Mouse (Mus musculus) heart, postnatal 36 days (tissue): Measurements from ENCODE around the gene Gm19345. TPM values are rescaled to one million over a fixed set of nuclear protein-coding genes. Genes with fewer than 3 reads are reported as not detected.

Experiments
- DNase-seq, 2 experiments: peaks; one replicate each; pipeline ENCODE4 v3.0.0; 2021 to 2022
- intact Hi-C: fragments of 180-260 bp; cut with DNase I; formaldehyde crosslinking; loops from one replicate; pipeline ENCODE4 v1.15.1; 2025
- total RNA-seq, 2 experiments: library from RNA; stranded (reverse); gene quantifications; 2 replicates each; pipeline ENCODE4 v1.2.3; 2021

Gene Gm19345
- total RNA-seq: not detected

- intact Hi-C loops: no loop called here
- no peak for DNase-seq
Measured at GRCm38 (mm10) chr7:19851858-19852570, at the start of gene Gm19345. Gene Gm19345, plus strand, starts transcription at chr7:19852003.

GRCm38 (mm10) chr7:19802995-19803394 is 48.8 kb upstream of the Gm19345 start:
- intact Hi-C loops: loop anchor here (1.0 to 5.0 kb wide), 3 partner anchors 40 to 134 kb away; no protein-coding TSS in a partner anchor
- DNase-seq: peak; percentile 82 to 90

- intact Hi-C loops: no loop called here
- no peak for DNase-seq
Measured at GRCm38 (mm10) chr7:19806356-19806969, 45.3 kb upstream of the Gm19345 start.

- no peak for DNase-seq
Measured at GRCm38 (mm10) chr7:19809369-19809768, 42.4 kb upstream of the Gm19345 start.

DNA sequence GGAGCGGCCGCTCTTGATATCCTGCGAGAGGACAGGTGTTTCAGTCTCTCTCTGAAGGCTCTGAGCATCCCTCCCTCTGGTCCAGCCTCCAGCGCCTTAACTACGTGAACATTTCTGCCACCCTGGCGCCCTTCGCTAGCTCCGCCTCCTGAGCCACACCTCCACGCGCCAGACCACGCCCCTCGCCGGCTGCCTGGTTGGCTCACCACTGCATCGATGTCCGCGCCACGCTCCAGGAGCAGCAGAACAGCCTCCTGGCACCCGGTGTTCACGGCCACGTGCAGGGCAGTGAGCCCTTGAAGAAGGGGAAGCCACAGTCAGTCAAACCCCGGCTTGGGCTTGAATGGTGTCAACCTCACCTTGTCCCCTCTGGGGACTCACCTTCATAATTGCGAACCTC is 40.7 kb upstream of the Gm19345 start:
- DNase-seq: peak in 1 of 2 experiments; percentile 34
- intact Hi-C loops: no loop called here

More at GRCm38 (mm10) chr7:19809369-19809768, 42.4 kb upstream of the Gm19345 start:
- intact Hi-C loops: no loop called here

- DNase-seq: no peak
- intact Hi-C loops: no loop called here
Measured at GRCm38 (mm10) chr7:19813161-19813560, 38.6 kb upstream of the Gm19345 start.

GRCm38 (mm10) chr7:19813579-19814122 is 38.2 kb upstream of the Gm19345 start:
- no peak for DNase-seq
- intact Hi-C loops: no loop called here

DNA sequence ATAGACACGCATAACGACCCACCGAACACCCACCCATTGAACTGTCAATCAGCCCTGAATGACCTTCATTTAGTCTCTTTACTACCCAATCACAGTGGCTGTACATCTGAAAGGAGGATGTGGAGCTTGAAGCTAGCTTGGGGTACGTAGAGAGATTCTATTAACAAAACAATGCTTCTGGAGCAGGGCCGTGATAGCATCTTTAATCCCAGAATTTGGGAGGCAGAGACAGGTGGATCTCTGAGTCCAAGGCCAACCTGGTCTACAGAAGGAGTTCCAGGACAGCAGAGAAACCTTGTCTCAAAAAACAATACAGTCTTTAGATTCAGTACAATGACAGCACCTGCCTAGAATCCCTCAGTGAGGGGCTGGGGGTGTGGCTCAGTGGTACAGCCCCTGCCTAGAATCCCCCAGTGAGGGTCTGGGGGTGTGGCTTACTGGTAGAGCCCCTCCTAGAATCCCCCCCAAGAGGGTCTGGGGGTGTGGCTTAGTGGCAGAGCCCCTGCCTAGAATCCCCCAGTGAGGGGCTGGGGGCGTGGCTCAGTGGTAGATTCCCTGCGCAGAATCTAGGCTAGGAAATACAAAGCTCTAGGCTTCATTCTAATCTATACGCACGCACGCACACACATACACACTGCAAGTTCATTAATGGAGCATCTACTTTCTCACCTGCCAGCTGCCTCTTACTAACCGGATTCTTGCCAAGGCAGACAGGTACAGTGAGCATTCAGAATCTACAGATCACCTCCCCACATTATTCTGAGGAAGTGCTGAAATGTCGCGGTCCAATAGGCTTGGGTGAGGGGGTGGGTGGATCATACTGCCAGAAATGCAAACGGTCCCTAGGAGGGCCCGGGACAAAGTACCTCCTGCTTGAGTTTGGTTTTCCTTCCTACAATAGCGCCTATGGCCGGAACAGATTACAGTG is 36.2 kb upstream of the Gm19345 start:
- no peak for DNase-seq
- intact Hi-C loops: no loop called here

DNA sequence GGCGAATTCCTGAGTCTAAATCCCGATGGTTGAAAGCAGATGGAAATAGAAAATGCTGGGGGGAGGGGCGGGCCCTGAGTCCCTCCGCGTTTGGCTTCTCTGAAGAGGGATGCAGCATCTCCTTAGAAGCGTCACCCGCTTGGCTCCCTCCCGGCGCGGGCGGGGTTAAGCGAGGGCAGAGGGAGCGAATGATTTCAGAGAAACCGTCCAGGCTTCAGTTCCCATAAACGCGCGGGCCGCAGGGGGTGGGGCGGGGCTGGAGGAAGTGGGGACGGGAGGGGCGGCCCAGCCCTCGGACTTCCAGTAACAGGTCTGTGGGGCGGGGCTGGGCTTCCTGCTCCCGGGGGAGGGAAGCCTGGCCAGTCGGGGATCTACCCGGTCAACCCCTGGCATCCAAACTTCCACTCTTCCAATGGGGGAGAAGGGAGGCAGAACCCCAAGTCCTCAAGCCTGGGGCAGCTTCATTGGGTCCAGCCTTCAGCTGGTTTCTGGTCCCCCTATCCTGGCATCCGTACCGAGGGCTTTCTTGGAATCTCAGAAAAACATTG is 35.5 kb upstream of the Gm19345 start:
- intact Hi-C loops: no loop called here
- DNase-seq: peak; percentile 85 to 86

- intact Hi-C loops: no loop called here
Measured at GRCm38 (mm10) chr7:19817382-19818105, 34.3 kb upstream of the Gm19345 start.

DNA sequence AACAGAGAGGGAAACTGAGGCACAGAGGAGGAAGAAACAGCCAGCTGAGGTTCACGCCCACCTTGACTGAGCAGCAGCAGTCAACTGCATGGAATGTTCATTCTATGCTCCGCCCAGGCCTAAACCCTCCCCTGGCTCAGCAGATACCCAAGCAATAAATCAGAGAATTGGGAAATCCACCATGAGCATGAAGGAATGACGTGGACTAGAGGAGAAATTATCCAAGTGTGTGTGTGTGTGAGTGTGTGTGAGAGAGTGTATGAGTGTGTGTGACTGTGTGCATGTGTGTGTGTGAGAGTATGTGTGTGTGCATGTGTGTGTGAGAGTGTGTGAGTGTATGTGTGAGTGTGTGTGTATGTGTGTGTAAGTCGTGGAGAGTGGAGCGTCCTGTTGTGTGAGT is 33.4 kb upstream of the Gm19345 start:
- intact Hi-C loops: no loop called here
- no peak for DNase-seq

More at GRCm38 (mm10) chr7:19817382-19818105, 34.3 kb upstream of the Gm19345 start:
- DNase-seq: peak; percentile 56 to 57

DNA sequence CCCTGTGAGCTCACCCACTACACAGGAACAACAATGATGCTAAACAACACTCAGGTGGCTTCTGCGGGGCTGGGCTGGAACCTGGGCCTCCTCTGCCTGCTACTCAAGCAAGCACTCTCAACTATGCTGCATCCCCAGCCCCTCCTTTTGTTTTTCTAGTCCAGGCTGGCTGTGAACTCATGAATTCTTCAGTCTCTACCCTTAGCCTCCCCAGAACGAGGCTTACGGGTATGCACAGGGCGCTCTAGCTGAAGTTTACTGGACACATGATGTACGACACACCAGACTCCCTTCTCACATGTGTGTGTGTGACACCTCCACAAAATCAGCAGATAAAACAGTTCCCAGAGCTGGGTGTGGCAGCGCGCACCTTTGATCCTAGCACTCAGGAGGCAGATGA is 32.9 kb upstream of the Gm19345 start:
- intact Hi-C loops: no loop called here
- DNase-seq: no peak

GRCm38 (mm10) chr7:19820347-19821048 is 31.3 kb upstream of the Gm19345 start:
- intact Hi-C loops: no loop called here
- DNase-seq: no peak

DNA sequence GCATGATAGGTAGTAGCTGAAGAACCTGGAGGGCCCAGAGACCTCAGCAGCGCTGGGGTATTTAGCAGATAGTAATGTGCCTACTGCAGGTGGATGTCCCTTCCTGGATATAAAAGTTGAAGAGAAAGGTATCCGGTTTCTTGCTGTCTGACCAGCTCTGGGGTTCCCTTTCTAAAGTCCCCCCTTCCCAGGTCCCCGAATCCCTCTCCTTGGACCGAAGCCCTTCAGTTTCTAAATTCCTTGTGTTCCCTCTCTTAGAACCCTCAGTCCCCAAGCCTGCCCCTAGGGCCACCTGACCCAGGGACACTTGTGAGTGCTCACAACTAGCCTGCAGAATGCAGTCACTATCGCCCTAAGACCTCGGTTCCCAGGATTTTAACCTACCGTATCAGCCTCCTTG is 30.2 kb upstream of the Gm19345 start:
- intact Hi-C loops: no loop called here
- no peak for DNase-seq

GRCm38 (mm10) chr7:19822193-19822592 is 29.6 kb upstream of the Gm19345 start:
- intact Hi-C loops: no loop called here
- peak in 1 of 2 experiments; percentile 53 for DNase-seq

DNA sequence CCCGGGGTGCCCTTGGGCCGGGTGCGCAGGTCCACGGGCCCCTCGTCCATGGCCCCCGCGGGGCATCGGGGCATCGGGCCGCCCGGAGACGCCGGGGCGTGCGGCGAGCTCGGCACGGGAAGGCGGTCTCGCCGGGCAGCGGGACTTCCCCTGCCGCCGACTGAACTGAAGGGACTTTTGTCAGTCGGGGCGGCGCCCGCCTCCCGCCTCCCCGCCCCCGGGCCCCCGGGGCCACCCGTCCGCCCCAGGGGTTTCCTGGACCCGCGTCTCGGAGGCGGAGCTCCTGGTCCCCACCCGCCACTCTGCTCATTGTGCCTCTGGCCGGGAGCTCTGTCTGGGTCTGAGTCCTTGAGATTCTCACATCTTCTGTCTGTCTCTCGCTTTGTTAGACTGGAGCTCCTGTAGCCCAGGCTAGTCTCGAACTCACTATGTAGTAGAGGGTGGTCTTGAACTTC is 29.2 kb upstream of the Gm19345 start, which contains the start of gene Bcl3:
Bcl3 (minus strand) TSS at position 167 of the 455 bp plus-strand sequence.
- intact Hi-C loops: no loop called here

GRCm38 (mm10) chr7:19823256-19824181 is 28.3 kb upstream of the Gm19345 start:
- peak in 1 of 2 experiments; percentile 29 for DNase-seq
- intact Hi-C loops: no loop called here

More for the DNA sequence above, 29.2 kb upstream of the Gm19345 start, which contains the start of gene Bcl3:
- peak; percentile 78 for DNase-seq
